Mouse (Mus musculus) CH12.LX (cell line): Measurements from ENCODE around the gene Mta2. TPM values are rescaled to one million over a fixed set of nuclear protein-coding genes. Genes with fewer than 3 reads are reported as not detected.

Experiments
- DNase-seq: peaks from one replicate; pipeline ENCODE4 v3.0.0-alpha.2; 2013; ENCODE audit errors: extremely low read depth
- H3K27ac ChIP-seq: 2 replicates; pipeline ENCODE4 v1.5.1; 2012; ENCODE audit warnings: low read depth, mild to moderate bottlenecking, control low read depth, moderate library complexity; ENCODE audit not compliant: insufficient read depth
- H3K27me3 ChIP-seq: replicated peaks from 2 replicates; pipeline ENCODE3; 2012; ENCODE audit warnings: inconsistent platforms
- H3K36me3 ChIP-seq, 2 experiments: replicated peaks in 1 of 2; 2 replicates each; pipeline versions ENCODE3 to v1.6.1; 2012; ENCODE audit warnings: inconsistent platforms in 1 of 2, low read length in 1 of 2, mild to moderate bottlenecking in 1 of 2, mixed read lengths in 1 of 2, moderate library complexity in 1 of 2; ENCODE audit not compliant: control insufficient read depth in 1 of 2, insufficient read depth in 1 of 2
- H3K4me1 ChIP-seq, 2 experiments: 2 replicates each; pipeline ENCODE4 v1.6.1; 2012; ENCODE audit warnings: inconsistent platforms in 1 of 2, moderate library complexity in 1 of 2; ENCODE audit not compliant: insufficient read depth in 2 of 2, control insufficient read depth in 1 of 2
- H3K4me2 ChIP-seq: 2 replicates; pipeline ENCODE4 v1.6.1; 2012; ENCODE audit warnings: low read depth, mild to moderate bottlenecking, control low read depth; ENCODE audit not compliant: poor library complexity, insufficient read depth, severe bottlenecking
- H3K4me3 ChIP-seq, 3 experiments: fragments of 150-350 bp in 1 of 3; sonication (generic) in 1 of 3; replicated peaks in 1 of 3; 2 replicates each; pipeline versions ENCODE3 to v1.5.1; 2011 to 2012; ENCODE audit warnings: low read depth in 2 of 3, low read length in 2 of 3, mild to moderate bottlenecking in 2 of 3, moderate library complexity in 2 of 3, control low read depth in 1 of 3, improper control_type of control experiment in 1 of 3, inconsistent platforms in 1 of 3, mixed read lengths in 1 of 3; ENCODE audit not compliant: poor library complexity in 1 of 3
- H3K79me2 ChIP-seq: replicated peaks from 2 replicates; pipeline ENCODE4 v1.6.1; 2012; ENCODE audit warnings: mild to moderate bottlenecking, moderate library complexity; ENCODE audit not compliant: control insufficient read depth, poor library complexity, insufficient read depth, severe bottlenecking; ENCODE audit errors: extremely low read depth
- H3K9ac ChIP-seq: 2 replicates; pipeline ENCODE4 v1.6.1; 2012; ENCODE audit warnings: low read depth, mild to moderate bottlenecking, control low read depth, moderate library complexity; ENCODE audit not compliant: insufficient read depth
- H3K9me3 ChIP-seq: replicated peaks from 2 replicates; pipeline ENCODE3; 2012; ENCODE audit warnings: low read length, inconsistent platforms, mixed read lengths
- CTCF ChIP-seq, 2 experiments: IDR thresholded peaks in 1 of 2; conservative IDR thresholded peaks in 1 of 2; 2 replicates each; pipeline ENCODE4 v1.5.1; 2011 to 2012; ENCODE audit warnings: low read depth in 2 of 2, low read length in 2 of 2, improper control_type of control experiment in 1 of 2, inconsistent platforms in 1 of 2, mild to moderate bottlenecking in 1 of 2, moderate library complexity in 1 of 2
- EP300 ChIP-seq: IDR thresholded peaks from 2 replicates; pipeline ENCODE4 v1.6.1; 2011; ENCODE audit warnings: low read length, improper control_type of control experiment
- ETS1 ChIP-seq: conservative IDR thresholded peaks from 2 replicates; pipeline ENCODE4 v1.6.1; 2012; ENCODE audit warnings: low read depth, mild to moderate bottlenecking, inconsistent platforms, low read length, improper control_type of control experiment, moderate library complexity
- IRF4 ChIP-seq: IDR thresholded peaks from 2 replicates; pipeline ENCODE4 v1.6.1; 2014; ENCODE audit warnings: low read depth, mild to moderate bottlenecking, inconsistent platforms, low read length, improper control_type of control experiment
- JUND ChIP-seq: conservative IDR thresholded peaks from 2 replicates; pipeline ENCODE4 v1.6.1; 2011; ENCODE audit warnings: low read depth, low read length, improper control_type of control experiment
- MAX ChIP-seq: IDR thresholded peaks from 2 replicates; pipeline ENCODE4 v1.6.1; 2011; ENCODE audit warnings: low read length, improper control_type of control experiment
- MAZ ChIP-seq: IDR thresholded peaks from 2 replicates; pipeline ENCODE4 v1.6.1; 2012; ENCODE audit warnings: low read depth, mild to moderate bottlenecking, inconsistent platforms, low read length, improper control_type of control experiment, moderate library complexity
- NELFE ChIP-seq: IDR thresholded peaks from 2 replicates; pipeline ENCODE4 v1.6.1; 2011; ENCODE audit warnings: low read depth, low read length, improper control_type of control experiment
- POLR2AphosphoS2 ChIP-seq: IDR thresholded peaks from 2 replicates; pipeline ENCODE4 v1.6.1; 2011; ENCODE audit warnings: low read depth, low read length, improper control_type of control experiment
- RAD21 ChIP-seq: IDR thresholded peaks from 2 replicates; pipeline ENCODE4 v1.6.1; 2011; ENCODE audit warnings: low read depth, mild to moderate bottlenecking, low read length, improper control_type of control experiment, moderate library complexity
- RCOR1 ChIP-seq: conservative IDR thresholded peaks from 2 replicates; pipeline ENCODE4 v1.6.1; 2012; ENCODE audit warnings: low read depth, mild to moderate bottlenecking, inconsistent platforms, low read length, improper control_type of control experiment
- SMC3 ChIP-seq: IDR thresholded peaks from 2 replicates; pipeline ENCODE4 v1.6.1; 2011; ENCODE audit warnings: low read depth, low read length, improper control_type of control experiment
- USF1 ChIP-seq: IDR thresholded peaks from 2 replicates; pipeline ENCODE4 v1.6.1; 2014; ENCODE audit warnings: low read depth, mild to moderate bottlenecking, inconsistent platforms, low read length, improper control_type of control experiment
- ZC3H11A ChIP-seq: IDR thresholded peaks from 2 replicates; pipeline ENCODE4 v1.6.1; 2012; ENCODE audit warnings: low read depth, mild to moderate bottlenecking, inconsistent platforms, low read length, improper control_type of control experiment
- dilution Hi-C: fragments of 300-500 bp; cut with MboI; formaldehyde crosslinking; loops from 2 replicates; pipeline ENCODE4 v1.14.3; 2020; ENCODE audit warnings: low sequenced_read_pairs; ENCODE audit not compliant: extremely low pct_unique_long_range_greater_than_20kb, extremely low pct_ligation_motif_present
- in situ Hi-C: fragments of 300-500 bp; cut with MboI; formaldehyde crosslinking; loops from 3 replicates; pipeline ENCODE4 v1.14.3; 2019; ENCODE audit warnings: low sequenced_read_pairs, low pct_ligation_motif_present, low pct_unique_long_range_greater_than_20kb, mixed read lengths
- polyA plus RNA-seq: library from polyadenylated mRNA; unstranded; fragments of >175 nt; gene quantifications from 2 replicates; pipeline ENCODE4 v1.2.1, GENCODE M21; 2012; ENCODE audit warnings: low read depth; ENCODE audit not compliant: insufficient read length
- total RNA-seq, 2 experiments: library from RNA; depleted of rRNA; stranded (reverse); fragments of 300-350 nt in 1 of 2; fragments of >200 nt in 1 of 2; gene quantifications; 2 replicates each; pipeline ENCODE4 v1.2.3; 2012 to 2014

The Mta2 gene
- total and polyA plus RNA-seq, 3 experiments = 115 to 162 (median 131) TPM

DNA sequence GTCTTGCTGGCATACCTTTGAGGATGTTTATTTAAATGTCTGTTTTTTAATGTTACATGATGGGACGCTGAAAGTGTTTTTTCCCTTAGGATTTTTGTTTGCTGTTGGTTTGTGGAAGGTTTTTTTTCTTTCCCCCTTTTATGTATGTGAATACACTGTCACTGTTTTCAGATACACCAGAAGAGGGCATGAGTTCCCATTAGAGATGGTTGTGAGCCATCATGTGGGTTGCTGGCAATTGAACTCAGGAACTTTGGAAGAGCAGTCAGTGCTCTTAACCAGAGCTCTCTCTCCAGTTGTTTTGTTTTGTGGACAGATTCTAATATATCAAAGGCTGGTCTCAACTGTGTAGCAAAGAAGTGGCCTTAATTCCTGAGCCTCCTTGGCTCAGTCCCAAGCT lies 33.0 kb downstream of the Mta2 start:
- H3K4me1 ChIP-seq = peaks cover 3 to 90% of the 10 kb centered on the region in 2 experiments; a peak in 3 of 4 replicates
- H3K27ac ChIP-seq = no peak overlapping the region
- DNase-seq = no peak
- H3K4me2 ChIP-seq = no peak overlapping the region
- no peaks in the 10 kb centered on the region for H3K9me3 ChIP-seq
- peaks cover 87 to 98% of the 10 kb centered on the region in 2 experiments for H3K36me3 ChIP-seq
- H3K9ac ChIP-seq = no peak overlapping the region
- H3K79me2 ChIP-seq = peaks cover 48% of the 10 kb centered on the region
- H3K4me3 ChIP-seq = no peak overlapping the region
- TF ChIP-seq IRF4 = no peak
- TF ChIP-seq CTCF (conservative IDR thresholded peaks at IDR 0.05 in 1 of 2, IDR thresholded peaks at IDR 0.05 in 1 of 2; ENCODE audit: low read depth in 2 of 2, low read length in 2 of 2) = peak in 1 of 2 experiments; percentile 20; a peak in 1 of 4 replicates
- no peak for TF ChIP-seq RCOR1
- no peak for TF ChIP-seq JUND
- peak; percentile 14; the same call in 1 of the 2 replicates for TF ChIP-seq SMC3
- TF ChIP-seq ETS1 = no peak
- TF ChIP-seq USF1 = no peak
- no peaks in the 10 kb centered on the region for H3K27me3 ChIP-seq
- dilution Hi-C loops (no loop called here), in situ Hi-C loops (no loop called here)

- peaks cover 87 to 96% of the 10 kb centered on the region in 2 experiments for H3K36me3 ChIP-seq
- H3K27me3 ChIP-seq = no peaks in the 10 kb centered on the region
- no peak overlapping the region for H3K9ac ChIP-seq
- no peak overlapping the region for H3K27ac ChIP-seq
- no peaks in the 10 kb centered on the region for H3K9me3 ChIP-seq
- peaks cover 3 to 89% of the 10 kb centered on the region in 2 experiments for H3K4me1 ChIP-seq
- no peak overlapping the region for H3K4me3 ChIP-seq
- no peak overlapping the region for H3K4me2 ChIP-seq
- dilution Hi-C loops = no loop called here
- H3K79me2 ChIP-seq = peaks cover 41% of the 10 kb centered on the region
- 0 out of 2 replicates have a peak, but pooled peaks have one; percentile 4 for TF ChIP-seq POLR2AphosphoS2
- no peak for TF ChIP-seq MAZ
- no peak for TF ChIP-seq MAX
- TF ChIP-seq NELFE = no peak
- no peak for TF ChIP-seq RAD21
- no peak for DNase-seq
- in situ Hi-C loops = no loop called here
Measured at GRCm38 (mm10) chr19:8975491-8975890, 33.8 kb downstream of the Mta2 start.

DNA sequence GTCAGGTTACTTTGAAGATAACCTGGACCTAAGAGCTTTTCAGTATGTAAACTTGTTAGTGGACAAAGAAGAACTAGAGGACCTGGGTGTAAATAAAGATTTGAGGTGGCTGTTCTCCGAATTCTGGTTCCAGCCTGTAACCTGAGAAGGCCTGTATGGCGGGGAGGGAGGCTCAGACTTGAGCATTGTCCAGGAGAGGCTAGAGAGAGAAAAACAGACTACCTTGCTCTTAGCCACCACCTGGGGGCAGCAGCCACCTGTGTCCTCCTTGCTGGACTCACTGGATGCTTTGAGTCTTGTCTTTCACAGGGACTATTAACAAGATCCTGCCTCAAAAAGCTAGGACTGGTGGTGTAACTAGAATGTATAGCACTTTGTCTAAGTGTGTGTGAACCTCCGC lies 34.9 kb downstream of the Mta2 start:
- H3K27me3 ChIP-seq = no peaks in the 10 kb centered on the region
- TF ChIP-seq CTCF (conservative IDR thresholded peaks at IDR 0.05 in 1 of 2, IDR thresholded peaks at IDR 0.05 in 1 of 2; ENCODE audit: low read depth in 2 of 2, low read length in 2 of 2) (peak; percentile 44 to 78), ZC3H11A (peak; percentile 48), RCOR1 (no peak), RAD21 (peak; percentile 78), EP300 (no peak), SMC3 (peak; percentile 90), IRF4 (peak; percentile 14; the same call in 1 of the 2 replicates), MAX (no peak)
- H3K9ac ChIP-seq = no peak overlapping the region
- in situ Hi-C loops = no loop called here
- peaks cover 79 to 94% of the 10 kb centered on the region in 2 experiments for H3K36me3 ChIP-seq
- no peaks in the 10 kb centered on the region for H3K9me3 ChIP-seq
- peaks cover 2 to 89% of the 10 kb centered on the region in 2 experiments; a peak in 3 of 4 replicates for H3K4me1 ChIP-seq
- dilution Hi-C loops = no loop called here
- H3K27ac ChIP-seq = no peak overlapping the region
- no peak overlapping the region for H3K4me3 ChIP-seq
- peaks cover 30% of the 10 kb centered on the region for H3K79me2 ChIP-seq
- peak; percentile 56 for DNase-seq
- no peak overlapping the region for H3K4me2 ChIP-seq
